Mouse (Mus musculus) lung, postnatal 14 days (tissue): ENCODE results near the gene Pcif1.
A peak's percentile ranks its signal among the peaks of the same experiment; 100 is the strongest.
"Not testable (repeated sequence)": the region's sequence is repeated elsewhere in the genome, so short reads cannot be mapped to it uniquely, and the experiment has no call there.

ENCODE experiments used
- DNase-seq: peaks from one replicate; pipeline ENCODE4 v3.0.0; 2021

Pcif1 gene

GRCm38 (mm10) chr2:164879228-164879567 is at the start of gene Pcif1:
Gene Pcif1, plus strand, starts transcription at chr2:164879304.
- DNase-seq, result peak; percentile 94

GRCm38 (mm10) chr2:164831029-164831428 is 48.1 kb upstream of the Pcif1 start:
- DNase-seq, result no peak

- DNase-seq, result no peak
These were observed 46.9 kb upstream of the Pcif1 start for GRCm38 (mm10) chr2:164832032-164832747.

GRCm38 (mm10) chr2:164832748-164833301 is 46.3 kb upstream of the Pcif1 start, which contains the start of gene Ctsa:
Gene Ctsa, plus strand, starts transcription at chr2:164832873.
- DNase-seq, result peak; percentile 80

GRCm38 (mm10) chr2:164833314-164833959 is 45.7 kb upstream of the Pcif1 start, which contains the start of gene Neurl2:
Gene Neurl2, minus strand, starts transcription at chr2:164833456.
- DNase-seq, result peak; percentile 92

GRCm38 (mm10) chr2:164834531-164834930 is 44.6 kb upstream of the Pcif1 start:
- DNase-seq, result no peak

GRCm38 (mm10) chr2:164835164-164835563 is 43.9 kb upstream of the Pcif1 start:
- DNase-seq, result no peak

- no peak for DNase-seq
These were observed 33.3 kb upstream of the Pcif1 start for GRCm38 (mm10) chr2:164845782-164846181.

- DNase-seq, result no peak
These were observed 29.0 kb upstream of the Pcif1 start for GRCm38 (mm10) chr2:164850061-164850460.

GRCm38 (mm10) chr2:164855572-164855971 is 23.5 kb upstream of the Pcif1 start:
- not testable (repeated sequence) for DNase-seq

GRCm38 (mm10) chr2:164856309-164857100 is 22.6 kb upstream of the Pcif1 start:
- DNase-seq, result no peak

- peak; percentile 77 for DNase-seq
These were observed 21.8 kb upstream of the Pcif1 start, which contains the start of gene Pltp for GRCm38 (mm10) chr2:164857101-164857821. Gene Pltp, minus strand, starts transcription at chr2:164857711.

- no peak for DNase-seq
These were observed 21.1 kb upstream of the Pcif1 start for GRCm38 (mm10) chr2:164857842-164858553.

GRCm38 (mm10) chr2:164859155-164859554 is 19.9 kb upstream of the Pcif1 start:
- DNase-seq, result no peak

GRCm38 (mm10) chr2:164859640-164860432 is 19.3 kb upstream of the Pcif1 start:
- DNase-seq, result no peak

- DNase-seq, result no peak
These were observed 18.0 kb upstream of the Pcif1 start for GRCm38 (mm10) chr2:164861094-164861493.

GRCm38 (mm10) chr2:164862179-164862861 is 16.8 kb upstream of the Pcif1 start:
- peak; percentile 85 for DNase-seq

GRCm38 (mm10) chr2:164863411-164863810 is 15.7 kb upstream of the Pcif1 start:
- not testable (repeated sequence) for DNase-seq

- DNase-seq, result no peak
These were observed 14.5 kb upstream of the Pcif1 start for GRCm38 (mm10) chr2:164864593-164864992.
